Mouse (Mus musculus) ovary, postnatal 36 days (tissue): ENCODE results near the gene Atpif1.

Experiments used
- DNase-seq: peaks from one replicate; pipeline ENCODE4 v3.0.0; 2022; ENCODE audit warnings: low spot score, mixed read lengths

The Atpif1 gene

DNA sequence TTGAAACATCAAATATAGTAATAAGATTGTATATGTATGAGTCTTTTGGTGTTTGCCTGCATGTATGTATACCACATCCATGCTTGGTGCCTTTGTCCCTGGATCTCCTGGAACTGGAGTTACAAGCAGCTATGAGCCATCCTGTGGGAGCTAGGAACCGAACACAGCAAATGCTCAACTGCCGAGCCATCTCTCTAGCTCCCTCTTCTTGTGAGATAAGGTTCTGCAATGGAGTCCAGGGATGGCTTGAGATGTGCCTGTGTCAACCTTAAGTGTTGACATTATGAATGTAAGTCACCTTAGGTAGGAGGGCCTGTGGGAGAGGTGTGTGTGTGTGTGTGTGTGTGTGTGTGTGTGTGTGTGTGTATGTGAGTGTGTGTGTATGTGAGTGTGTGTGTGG lies 6.8 kb downstream of the Atpif1 start:
- DNase-seq = no peak

DNA sequence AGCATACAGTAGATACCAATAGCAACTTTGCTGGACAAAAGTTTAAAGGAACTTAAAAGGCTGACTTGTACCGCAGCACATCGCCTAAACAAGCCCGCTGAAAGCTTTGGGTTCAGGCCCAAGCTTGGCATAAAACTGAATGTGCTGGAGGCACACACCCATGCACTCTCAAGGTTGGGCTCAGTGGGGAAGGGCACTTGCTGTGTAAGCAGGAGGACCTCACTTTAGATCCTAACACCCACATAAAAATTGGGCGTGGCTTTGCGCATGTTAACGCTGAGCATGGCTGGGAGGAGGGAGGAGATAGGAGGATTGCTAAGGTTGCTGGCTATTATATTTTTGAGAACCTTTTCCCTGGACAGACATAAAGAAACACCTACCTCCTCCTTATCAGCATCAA lies 8.7 kb downstream of the Atpif1 start:
- peak; percentile 33 for DNase-seq

DNA sequence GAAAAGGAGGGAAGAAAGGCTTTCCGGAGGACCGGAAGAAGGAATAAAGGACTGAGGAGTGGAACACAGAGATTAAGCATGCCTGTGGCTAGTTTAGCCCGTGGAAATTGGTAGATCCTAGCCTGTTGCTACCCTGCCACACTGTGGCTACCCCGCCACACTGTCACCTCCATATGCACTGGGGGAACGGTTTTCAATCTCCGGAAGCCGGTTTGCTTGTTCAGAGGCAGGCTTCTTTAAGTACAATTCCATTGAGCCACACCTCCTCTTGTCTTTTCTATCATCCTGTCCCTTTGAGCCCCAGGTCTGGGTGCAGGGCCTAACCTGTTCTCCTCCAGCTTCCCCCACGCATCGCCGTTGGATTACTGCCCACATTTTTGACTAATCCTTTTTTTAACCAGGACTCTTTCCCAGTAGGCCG lies 9.1 kb downstream of the Atpif1 start:
- no peak for DNase-seq

DNA sequence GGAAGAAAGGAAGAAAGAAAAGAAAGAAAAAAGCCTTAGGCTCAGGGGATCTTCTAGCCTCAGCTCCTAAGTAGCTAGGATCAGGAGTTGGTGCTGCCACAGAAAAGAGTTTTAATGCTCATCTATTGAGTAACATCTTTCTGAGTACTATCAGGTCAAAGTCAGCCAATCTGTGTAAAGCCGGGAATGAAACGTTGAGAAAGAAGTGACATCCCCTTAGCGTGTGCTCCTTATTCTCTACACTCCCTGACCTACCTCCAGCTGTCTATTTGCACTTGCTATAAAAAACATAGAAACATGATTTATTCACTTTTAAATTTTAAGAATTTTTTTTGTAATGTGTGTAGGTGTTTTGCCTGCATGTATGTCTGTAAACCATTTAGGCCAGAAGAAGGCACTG lies 14.3 kb downstream of the Atpif1 start:
- no peak for DNase-seq

DNA sequence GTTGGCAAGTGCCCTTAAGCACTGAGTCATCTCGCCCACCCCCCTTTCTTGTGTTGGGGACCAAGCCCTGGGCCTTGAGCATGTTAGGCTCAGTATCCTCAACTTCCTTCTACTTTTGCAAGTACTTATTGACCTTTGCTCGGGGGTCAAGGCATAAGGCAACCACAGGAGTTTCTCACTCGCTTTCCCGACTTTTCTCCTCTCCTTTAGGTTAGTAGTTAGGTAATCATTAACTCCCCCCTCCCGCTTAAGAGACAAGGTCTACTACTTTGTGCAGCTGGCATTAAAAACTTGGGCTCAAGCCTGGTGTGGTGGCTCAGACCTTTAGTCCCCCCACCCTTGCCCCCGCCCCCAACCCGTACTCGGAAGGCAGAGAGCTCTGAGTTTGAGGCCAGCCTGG lies 15.4 kb downstream of the Atpif1 start:
- no peak for DNase-seq

DNA sequence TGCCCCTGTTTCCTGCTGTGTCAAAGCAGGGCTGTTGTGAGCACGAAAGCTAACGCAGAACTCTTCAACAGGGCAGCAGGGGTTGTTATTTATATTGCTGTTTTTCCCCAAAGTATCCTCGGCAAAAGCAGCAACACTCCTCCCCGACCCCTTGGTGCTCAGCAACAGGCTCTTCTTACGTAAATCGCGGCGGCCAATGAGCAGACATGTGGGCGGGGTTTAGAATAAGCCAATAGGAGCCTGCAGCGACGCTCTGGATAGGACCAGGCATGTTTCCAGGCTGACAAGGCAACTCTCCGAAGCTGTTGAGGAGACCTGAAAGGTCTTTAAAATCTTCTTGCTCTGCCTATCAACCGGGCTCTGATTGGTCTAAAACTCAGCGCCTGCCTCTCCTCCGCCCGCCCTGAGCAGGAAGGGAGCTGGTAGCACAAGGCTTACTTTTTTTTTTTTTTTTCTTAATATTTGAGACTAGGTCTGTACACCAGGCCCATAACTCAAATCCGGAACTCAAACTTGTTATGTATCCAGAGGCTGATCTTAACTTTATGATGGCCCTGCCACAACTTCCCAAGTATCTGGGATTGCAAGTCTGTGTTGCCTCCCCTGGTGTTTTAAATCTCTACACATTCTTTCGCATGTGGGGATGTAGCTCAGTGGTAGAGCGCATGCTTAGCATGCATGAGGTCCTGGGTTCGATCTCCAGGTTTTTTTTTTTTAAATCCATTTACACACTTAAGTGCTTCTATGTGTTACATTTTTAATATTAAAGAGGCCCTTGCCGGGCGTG lies 17.9 kb downstream of the Atpif1 start:
- DNase-seq = peak; percentile 82

DNA sequence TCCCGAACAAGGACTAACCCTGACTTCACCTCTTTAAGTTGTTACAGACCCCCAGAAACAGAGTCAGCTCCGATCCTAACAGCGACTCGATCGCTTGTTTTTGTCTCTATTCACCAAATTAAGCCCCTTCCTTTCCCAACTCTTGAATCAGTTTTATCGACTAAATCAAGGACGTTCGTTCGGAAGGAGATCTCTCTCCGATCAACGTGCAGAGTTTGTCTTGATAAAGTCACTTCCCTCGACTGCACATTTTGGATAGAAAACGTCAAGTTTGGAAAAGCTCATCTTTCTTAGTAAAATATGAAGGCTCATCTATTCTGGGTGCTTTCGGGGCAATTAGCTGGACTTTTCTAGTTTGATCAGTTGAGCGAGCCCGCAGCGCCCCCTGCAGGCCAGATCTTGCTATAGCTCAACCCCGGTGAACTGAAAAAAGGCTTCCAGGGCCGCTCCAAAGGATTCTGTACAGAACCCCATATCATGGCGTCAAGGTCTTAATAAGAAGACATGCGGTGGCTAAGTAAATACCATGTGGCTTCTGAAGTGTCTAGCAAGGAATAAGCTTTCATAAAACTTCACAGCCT lies 18.8 kb downstream of the Atpif1 start:
- DNase-seq = peak; percentile 83

DNA sequence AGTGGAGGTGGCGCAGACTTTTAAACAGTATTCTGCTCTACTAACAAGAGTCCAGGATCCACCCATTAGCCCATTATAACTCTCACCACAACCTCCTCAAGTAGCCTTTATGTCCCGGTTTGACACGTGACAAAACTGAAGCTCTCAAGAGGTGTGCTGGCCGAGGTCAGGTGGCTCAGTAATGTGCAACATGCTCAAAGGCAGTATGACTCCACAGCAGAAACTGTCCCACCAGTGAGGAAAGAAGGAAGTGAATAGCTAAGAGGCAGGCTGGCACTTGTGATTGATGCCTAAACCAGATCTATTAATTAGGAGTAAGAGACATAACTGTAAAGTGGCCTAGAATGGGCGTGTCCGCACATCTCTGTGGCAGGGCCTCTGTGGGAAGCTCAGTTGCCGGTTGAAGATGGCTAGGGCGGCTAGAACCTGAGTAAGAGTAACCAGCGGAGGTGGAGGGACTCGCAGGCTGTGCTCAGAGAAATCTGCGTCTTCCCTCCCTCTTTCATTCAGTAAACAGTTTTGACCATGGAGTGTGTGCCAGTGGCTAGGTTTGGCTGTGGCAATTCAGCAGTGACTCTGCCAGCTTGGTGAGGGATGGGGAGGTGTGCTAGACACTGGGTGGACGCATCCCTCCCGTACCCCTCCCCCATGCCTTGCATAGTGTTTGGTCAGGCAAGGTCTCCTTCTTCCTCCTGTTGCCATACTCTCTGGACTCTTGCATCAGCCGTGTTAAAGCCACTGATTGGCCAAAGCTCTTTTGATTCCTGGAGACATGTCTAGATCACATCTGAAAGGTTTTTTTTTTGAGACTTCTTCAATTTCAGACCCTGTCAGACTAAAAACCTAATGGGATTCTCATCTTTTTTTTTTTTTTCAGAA lies 19.8 kb downstream of the Atpif1 start:
- no peak for DNase-seq

DNA sequence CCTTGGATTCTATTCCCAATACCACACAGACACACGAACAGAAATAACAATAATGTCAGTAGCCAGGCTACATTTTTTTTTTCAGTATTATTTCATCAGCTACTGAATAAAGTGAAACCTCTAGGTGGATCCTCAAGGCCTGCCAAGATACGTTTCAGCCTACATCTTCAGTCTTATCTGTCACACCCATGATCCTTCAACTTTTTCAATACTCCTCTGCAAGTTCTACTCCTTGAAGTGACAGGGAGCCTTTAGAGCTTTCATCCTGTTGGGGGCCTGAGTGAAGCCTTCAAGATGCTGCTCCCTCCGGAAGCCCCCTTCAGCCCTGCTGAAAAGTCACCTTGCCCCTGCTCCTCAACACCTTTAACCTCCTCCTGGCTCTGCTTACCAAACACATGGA lies 21.4 kb downstream of the Atpif1 start:
- DNase-seq = no peak

DNA sequence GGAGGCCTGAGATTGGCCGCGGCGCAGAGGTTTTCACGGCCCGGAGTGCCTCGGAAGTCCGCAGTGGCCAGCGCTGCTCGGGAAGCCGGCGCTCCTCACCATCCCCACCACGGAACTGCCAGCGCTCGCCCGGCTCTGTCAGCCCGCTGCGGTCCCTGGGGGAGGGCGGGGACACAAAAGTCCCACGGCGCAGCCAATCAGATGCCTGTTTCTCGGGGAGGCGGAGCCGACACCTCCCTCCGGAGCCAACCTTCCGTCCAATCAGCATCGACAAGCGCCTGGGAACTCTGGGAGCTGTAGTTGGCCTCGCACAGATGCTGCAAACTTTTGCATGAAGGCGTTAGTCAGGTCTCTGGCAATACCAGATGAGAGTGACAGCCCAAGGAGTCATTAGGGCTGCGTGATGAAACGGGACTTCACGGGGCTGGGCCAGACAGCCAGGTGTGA lies 23.1 kb downstream of the Atpif1 start, which contains the start of gene Sesn2:
Gene Sesn2 (minus strand): TSS at position 150 of the 447 bp plus-strand sequence.
- DNase-seq = peak; percentile 97

DNA sequence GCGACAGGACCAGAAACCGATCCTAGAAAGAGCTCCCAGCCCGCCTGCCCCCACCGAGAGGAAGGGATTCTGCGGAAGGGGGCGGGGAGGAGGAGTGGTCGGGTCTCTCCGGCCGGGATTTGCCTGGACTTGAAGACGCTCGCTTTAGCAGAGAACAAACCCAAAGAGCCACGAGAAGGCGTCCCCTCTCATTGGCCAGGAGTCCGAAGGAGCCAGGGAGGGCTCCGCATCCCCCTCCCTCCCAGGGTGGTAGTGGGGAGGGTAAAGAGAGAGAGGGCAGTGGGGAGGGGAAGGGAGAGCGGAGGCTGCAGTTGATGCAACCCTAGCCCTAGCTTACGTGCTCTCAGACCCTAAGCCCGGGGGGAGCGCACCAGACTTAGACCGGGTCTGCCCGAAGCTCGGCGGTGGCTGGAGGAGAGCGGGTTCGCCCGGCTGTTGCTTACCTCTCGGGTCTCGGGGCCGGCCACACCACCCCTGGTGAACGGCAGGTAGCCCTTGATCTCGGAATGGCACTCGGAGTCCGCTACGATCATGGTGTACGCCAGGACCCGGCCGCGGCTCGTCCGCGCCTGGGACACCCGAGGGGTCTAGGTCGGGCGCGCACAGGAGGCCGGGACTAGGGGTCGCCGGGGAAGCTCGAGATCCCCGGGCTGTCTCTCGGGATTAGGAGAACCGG lies 23.7 kb downstream of the Atpif1 start:
- DNase-seq = peak; percentile 83

DNA sequence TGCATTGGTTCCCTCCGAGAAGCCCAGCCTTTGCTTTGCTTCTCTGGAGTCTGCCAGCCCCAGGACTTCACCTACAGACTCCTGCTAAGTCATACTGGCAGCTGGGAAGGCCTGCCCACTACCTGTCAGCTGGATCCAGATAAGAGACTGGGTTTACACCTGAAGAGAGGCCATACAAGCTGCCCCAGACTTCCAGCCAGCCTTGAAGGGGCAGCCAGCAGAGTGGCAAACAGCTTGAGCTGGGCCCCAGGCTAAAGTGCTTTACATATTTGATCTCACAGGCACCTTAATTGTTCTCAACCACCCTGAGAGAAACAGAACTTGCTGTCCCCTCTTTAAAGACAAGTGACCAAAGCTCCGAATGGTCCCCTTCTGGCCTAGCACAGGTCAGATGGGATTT lies 26.2 kb downstream of the Atpif1 start:
- DNase-seq = no peak

DNA sequence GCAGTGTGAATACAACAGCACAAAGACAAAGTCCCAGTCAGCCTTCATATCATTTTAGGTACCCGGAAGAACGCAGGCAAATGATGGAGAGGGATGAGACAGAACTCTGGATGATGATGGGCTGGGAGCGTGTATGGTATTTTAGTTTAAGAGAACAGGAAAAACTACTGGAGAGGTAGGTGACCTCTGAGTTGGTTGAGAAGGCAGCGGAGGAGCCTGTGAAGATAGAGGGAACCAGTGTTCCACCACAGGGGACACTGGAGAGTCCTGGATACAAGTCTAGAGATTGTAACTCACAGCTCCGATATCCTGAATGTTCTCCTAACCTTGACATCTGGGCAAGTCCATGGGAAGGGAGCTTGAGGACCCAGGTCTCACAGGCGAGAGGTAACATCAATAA lies 27.2 kb downstream of the Atpif1 start:
- DNase-seq = no peak

DNA sequence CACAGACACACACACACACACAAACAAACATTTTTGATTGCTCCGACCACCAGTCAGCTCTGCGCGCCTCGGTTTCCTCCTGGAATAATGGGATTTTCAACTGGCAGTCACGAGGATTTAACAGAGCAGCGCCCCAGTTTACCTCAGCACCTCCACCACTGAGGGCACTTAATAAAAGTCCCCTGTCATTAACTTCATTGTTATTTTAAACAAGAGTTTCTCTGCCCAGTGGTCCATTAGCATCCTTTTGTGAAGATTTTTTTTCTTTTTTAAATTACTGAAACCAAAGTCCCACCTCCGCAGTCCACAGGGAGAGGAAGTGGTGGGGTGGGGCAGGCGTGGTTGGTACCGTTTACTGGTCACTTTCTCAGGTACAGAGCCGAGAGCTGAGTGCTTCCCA lies 27.7 kb downstream of the Atpif1 start:
- no peak for DNase-seq

DNA sequence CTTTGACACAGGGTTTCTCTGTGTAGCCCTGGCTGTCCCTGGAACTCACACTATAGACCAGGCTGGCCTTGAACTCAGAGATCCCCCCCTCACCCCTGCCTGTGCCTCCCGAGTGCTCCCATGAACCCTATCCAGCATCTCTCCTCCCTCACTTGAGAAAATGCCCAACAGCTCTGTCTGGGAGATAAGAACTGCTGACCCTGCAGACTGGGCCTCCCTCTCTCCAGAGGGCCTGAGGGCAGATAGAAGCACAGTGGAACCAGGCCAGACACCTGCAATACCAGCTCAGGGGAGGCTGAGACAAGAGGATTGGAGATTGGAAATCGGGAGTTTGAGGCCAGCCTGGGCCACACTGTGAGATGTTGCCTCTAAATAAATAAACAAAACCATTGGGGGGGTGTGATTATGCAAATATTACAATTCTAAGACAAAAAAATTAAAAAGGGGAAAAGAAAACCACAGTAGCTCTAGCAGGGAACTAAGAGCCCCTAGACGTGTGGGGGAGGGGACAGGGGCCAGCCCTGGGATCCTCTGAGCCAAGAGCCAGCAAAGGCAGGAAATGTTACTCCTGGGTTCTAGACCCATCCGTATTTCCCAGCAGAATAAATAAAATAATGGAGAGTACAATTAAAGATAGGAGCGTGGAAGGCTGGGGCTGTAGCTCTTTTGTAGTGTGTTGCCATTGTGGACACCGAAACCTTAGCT lies 28.3 kb downstream of the Atpif1 start:
- DNase-seq = no peak

DNA sequence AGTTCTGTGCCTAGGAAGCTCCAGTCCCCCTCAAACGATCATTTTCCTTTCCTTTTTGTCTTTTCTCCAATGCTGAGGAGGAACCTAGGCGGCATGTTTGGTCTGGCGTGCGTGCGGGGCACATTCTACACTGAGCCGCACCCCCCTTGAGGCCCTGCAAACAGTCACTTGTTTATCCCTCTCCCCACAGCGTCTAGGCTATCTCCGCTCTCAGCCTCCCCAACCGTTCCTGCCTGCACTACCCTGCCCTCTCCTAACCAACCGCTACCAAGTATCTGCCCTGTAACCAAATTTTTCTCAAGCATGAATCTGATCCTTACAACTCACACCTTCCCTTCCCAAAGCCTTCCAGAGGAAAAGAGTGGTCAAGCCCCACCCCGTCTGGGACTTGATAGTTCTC lies 30.1 kb downstream of the Atpif1 start:
- DNase-seq = no peak

DNA sequence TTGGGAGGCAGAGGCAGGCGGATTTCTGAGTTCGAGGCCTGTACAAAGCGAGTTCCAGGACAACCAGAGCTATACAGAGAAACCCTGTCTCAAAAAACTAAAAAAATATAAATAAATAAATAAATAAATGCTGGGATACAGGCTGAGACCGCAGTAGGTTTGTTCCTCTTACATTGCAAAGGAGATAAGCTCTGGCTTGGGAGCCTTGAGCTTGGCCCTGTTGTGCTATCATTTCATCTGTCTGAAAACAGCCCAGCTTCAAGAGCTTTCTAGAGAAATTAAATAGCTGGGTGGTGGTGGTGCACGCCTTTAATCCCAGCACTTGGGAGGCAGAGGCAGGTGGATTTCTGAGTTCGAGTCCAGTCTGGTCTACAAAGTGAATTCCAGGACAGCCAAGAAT lies 31.8 kb downstream of the Atpif1 start:
- DNase-seq = no peak

DNA sequence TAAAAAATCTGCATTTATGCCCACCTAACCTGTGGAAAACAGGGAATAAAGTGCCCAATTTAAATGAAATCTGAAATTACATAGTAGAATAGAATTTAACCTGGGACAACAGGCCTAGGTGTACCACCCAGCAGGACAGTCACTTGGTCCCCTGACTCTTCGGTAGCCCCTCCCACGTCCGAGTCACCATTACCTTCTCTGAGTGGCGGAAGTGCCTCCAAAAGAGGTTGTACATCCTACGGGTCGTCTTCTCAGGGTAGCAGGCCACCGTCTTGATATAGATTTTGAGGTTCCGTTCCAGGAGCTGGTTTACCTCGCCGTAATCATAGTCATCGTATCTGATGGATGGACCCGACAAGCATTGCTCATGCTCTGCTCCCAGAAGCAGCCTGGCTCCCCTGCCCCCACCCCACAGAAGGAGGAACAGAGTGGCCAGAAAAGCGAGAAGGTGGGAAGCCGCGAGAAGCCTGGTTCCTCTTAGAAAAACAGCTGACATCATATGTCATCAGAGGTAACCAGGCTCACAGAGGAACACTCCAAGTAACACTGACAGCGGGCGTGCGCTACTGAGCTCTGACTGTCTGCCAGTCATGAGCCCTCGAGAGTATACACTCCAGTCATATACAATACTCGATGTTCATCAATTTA lies 39.1 kb downstream of the Atpif1 start:
- DNase-seq = no peak

DNA sequence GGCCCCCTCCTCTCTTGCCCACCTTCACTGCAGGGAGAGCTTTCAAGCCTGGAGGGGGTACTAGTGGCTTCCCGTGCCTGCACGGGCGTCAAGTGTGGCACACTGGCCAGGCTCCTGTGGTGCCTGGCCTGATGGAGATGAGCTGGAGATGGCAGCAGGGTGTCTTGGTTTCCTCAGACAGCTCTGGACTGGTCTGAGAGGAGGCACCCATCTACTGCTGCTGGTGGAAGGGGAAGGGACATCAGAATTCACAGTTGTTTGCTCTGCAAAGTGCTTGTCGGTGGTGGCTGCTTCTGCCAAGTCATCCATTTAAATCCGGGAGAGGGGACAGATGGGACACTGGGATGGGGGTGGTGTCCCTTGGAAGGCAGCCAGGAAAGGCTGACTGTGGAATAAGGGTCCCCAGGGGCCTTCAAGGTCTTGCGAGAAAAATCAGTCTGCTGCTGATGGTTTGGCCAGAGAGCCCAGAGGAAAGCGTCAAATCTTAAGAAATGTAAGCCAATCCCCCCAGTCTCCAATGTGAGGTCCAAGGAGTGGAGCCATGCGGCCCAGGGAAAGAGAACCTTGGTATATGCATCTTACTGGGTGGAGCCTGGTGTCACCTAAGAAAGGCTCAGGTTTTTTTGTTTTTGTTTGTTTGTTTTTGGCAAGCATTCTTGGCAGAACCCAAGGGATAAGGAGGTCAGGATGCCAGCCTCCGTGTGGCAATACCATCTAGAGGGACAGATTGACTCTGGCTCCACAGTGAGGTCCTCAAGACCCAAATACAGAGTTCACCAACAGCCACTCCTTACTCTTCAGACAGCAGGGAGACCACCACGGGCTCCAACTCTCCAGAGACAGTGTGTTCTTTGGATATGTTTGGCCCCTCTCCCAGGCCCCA lies 41.0 kb downstream of the Atpif1 start:
- no peak for DNase-seq

DNA sequence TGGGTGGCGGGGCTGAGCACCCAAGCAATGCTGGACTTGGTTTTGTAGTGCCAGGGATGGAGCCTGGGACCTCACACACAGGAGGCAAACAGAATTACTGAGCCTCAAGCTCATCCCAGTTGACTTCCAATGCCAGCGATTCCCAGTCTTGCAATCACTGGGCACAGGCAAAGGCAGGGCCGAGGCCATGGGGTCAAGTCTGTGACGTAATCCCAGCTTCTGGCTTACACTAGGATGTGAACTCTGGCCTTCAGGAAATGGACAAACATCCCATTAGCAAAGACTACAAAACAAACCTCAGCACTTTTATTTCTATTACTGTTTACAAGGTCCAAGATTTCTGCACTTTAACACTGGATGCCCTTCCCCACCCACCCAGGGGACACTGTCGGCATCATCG lies 41.7 kb downstream of the Atpif1 start:
- no peak for DNase-seq
